Mouse (Mus musculus): ENCODE data around the gene Cluh. TPM values are rescaled to one million over a fixed set of nuclear protein-coding genes. Genes with fewer than 3 reads are reported as not detected.
A peak's percentile ranks its signal among the peaks of the same experiment; 100 is the strongest.

Cluh gene
- polyA plus RNA-seq, 1 experiment from 2014 or later: 27.9 TPM

DNA sequence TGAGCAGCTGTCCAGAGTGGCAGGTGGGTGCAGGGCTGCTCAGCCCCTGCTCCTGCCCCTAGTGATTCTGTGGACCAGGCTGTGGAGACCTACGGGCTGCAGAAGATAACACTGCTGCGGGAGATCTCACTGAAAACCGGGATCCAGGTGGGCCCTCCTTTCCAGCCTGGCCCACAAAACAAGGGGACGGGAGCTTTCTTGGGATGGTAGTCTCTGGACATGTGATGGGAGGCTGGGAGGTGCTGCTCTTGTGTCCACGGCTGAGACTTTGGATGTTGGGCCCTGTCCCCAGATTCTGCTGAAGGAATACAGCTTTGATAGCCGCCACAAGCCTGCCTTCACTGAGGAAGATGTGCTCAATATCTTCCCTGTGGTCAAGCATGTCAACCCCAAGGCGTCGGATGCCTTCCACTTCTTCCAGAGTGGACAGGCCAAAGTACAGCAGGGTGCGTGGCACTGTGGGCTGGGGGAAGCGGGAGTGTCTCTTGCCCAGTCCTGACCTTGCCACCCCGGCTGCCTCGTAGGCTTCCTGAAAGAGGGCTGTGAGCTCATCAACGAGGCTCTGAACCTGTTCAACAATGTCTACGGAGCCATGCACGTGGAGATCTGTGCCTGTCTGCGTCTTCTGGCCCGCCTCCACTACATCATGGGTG lies 16.5 kb downstream of the Cluh start:
- Histone ChIP-seq H3K4me1 (replicated peaks) (no peaks in the 10 kb centered on the region), H3K27me3 (no peaks in the 10 kb centered on the region), H3K4me2 (no peak overlapping the region), H3K9ac (no peak overlapping the region), H3K9me3 (replicated peaks) (no peaks in the 10 kb centered on the region), H3K36me3 (replicated peaks) (peaks cover 99% of the 10 kb centered on the region), H3K27ac (replicated peaks) (no peak overlapping the region), H3K4me3 (replicated peaks) (no peak overlapping the region)
- no peak for ATAC-seq (ENCODE audit: insufficient read depth)
- 80% methylated on average over 17 of the region's 17 CpGs for WGBS (ENCODE audit: insufficient replicate concordance)

DNA sequence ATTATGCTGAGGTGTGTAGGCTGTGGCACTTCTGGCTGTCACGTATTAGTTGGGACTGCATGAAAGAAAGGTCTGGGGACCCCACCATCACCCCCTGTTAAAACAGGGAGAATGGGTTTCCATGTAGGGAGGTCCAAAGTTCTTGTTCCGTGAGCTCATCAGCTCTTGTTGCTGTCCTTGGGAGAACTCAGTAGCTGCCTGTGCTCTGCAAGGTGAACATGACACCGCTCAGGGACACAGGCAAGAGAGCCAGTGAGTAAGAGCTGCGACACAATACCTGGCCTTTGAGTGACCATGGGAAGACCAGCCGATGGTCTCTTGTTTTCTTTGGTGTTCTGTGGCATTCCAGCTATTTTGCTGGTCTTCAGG lies 17.0 kb downstream of the Cluh start:
- peaks cover 94% of the 10 kb centered on the region for H3K36me3 ChIP-seq (replicated peaks)
- no peak overlapping the region for H3K27ac ChIP-seq (replicated peaks)
- no peaks in the 10 kb centered on the region for H3K27me3 ChIP-seq
- no peaks in the 10 kb centered on the region for H3K9me3 ChIP-seq (replicated peaks)
- no peak for ATAC-seq (ENCODE audit: insufficient read depth)
- no peak overlapping the region for H3K9ac ChIP-seq
- no peak overlapping the region for H3K4me3 ChIP-seq (replicated peaks)
- H3K4me1 ChIP-seq (replicated peaks): no peaks in the 10 kb centered on the region
- H3K4me2 ChIP-seq: no peak overlapping the region
- WGBS (ENCODE audit: insufficient replicate concordance): 82% methylated on average over 5 of the region's 5 CpGs

DNA sequence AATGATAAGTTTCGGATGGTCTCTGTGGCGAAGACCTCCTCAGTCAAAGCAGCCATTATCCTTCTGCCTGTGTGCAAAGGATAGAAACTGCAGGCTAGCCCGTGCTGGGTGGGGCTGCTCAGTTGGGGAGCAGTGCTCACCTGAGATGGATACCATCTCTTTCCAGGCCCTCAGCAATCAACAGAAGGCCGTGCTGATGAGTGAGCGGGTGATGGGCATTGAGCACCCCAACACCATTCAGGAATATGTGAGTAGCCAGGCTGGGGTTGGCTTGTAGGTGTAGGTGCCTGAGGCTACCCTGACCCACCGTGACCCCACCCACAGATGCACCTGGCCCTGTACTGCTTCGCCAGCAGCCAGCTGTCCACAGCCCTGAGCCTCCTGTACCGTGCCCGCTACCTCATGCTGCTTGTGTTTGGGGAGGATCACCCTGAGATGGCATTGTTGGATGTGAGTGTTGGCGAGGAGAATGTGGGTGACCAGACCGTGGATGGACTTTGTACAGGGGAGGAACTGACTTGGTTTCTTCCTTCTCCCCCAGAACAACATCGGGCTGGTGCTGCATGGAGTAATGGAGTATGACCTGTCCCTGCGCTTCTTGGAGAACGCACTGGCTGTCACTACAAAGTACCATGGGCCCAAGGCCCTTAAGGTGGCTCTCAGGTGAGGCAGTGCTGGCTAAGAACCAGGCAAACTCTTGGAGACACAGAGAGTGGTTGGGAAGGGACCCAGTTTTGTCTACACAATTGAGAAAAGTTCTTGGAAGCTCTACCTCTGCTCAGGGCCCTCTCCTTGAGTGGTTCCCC lies 17.7 kb downstream of the Cluh start:
- peaks cover 89% of the 10 kb centered on the region for H3K36me3 ChIP-seq (replicated peaks)
- H3K27ac ChIP-seq (replicated peaks): no peak overlapping the region
- ATAC-seq (ENCODE audit: insufficient read depth): no peak
- 78% methylated on average over 14 of the region's 14 CpGs for WGBS (ENCODE audit: insufficient replicate concordance)
- no peak overlapping the region for H3K4me2 ChIP-seq
- H3K27me3 ChIP-seq: no peaks in the 10 kb centered on the region
- no peak overlapping the region for H3K4me3 ChIP-seq (replicated peaks)
- no peak overlapping the region for H3K9ac ChIP-seq
- no peaks in the 10 kb centered on the region for H3K9me3 ChIP-seq (replicated peaks)
- H3K4me1 ChIP-seq (replicated peaks): no peaks in the 10 kb centered on the region

DNA sequence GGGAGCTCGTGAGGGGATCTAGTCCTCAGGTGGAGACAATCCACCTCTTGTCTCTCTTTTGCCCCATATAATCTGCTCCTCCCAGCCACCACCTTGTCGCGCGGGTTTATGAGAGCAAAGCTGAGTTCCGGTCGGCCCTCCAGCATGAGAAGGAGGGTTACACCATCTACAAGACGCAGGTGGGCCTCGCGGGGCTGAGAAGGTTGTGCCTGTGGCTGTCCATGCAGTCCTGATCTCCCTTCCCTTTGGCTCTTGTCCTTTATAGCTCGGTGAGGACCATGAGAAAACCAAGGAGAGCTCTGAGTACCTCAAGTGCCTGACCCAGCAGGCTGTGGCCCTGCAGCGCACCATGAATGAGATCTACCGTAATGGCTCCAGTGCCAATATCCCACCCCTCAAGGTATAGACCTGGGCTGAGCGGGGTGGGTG lies 18.3 kb downstream of the Cluh start:
- Histone ChIP-seq H3K27me3 (no peaks in the 10 kb centered on the region), H3K4me3 (replicated peaks) (no peak overlapping the region), H3K9me3 (replicated peaks) (no peaks in the 10 kb centered on the region), H3K4me2 (no peak overlapping the region), H3K9ac (no peak overlapping the region), H3K27ac (replicated peaks) (no peak overlapping the region), H3K36me3 (replicated peaks) (peaks cover 89% of the 10 kb centered on the region), H3K4me1 (replicated peaks) (no peaks in the 10 kb centered on the region)
- no peak for ATAC-seq (ENCODE audit: insufficient read depth)
- WGBS (ENCODE audit: insufficient replicate concordance): 90% methylated on average over 13 of the region's 13 CpGs

DNA sequence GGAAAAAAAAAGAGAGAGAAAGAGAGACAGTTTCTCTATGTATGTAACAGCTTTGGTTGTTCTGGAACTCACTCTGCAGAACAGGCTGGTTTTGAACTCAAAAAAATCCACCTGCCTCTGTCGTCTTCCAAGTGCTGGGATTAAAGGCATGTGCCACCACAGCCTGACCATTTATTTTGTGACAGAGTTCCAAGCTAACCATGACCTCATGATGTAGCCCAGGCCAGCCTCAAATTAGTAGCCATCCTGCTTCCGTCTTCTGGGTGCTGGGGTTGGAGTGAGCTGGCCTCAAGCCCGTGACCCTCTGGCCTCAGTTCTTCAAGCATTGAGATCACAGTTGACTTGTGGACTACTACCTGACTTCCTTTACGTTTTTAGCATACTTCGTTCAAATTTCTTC lies 19.2 kb downstream of the Cluh start:
- Histone ChIP-seq H3K4me1 (replicated peaks) (peaks cover 8% of the 10 kb centered on the region), H3K4me2 (no peak overlapping the region), H3K9me3 (replicated peaks) (no peaks in the 10 kb centered on the region), H3K36me3 (replicated peaks) (peaks cover 89% of the 10 kb centered on the region), H3K4me3 (replicated peaks) (no peak overlapping the region), H3K27me3 (no peaks in the 10 kb centered on the region), H3K27ac (replicated peaks) (no peak overlapping the region), H3K9ac (no peak overlapping the region)
- WGBS (ENCODE audit: insufficient replicate concordance): 80% methylated on average over 5 of the region's 5 CpGs
- no peak for ATAC-seq (ENCODE audit: insufficient read depth)

DNA sequence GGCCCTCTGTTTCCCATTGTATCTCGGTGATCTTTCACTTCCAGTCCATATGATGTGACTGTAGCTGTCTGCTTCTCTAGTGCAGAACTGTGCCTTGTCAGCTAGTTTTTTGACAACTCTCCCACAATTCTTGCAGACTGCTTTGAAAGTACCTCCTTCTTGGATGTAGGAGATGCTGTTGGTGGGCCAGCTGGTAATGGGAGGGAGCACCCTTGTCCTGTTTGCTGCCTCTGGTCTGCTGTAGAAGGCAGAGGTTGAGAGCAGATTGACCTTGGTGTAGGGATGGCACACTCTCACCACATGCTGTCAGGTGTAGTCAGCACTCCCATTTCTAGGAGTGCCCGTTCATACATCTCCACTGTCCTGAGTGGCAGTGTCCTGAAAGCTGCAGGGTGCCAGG lies 19.7 kb downstream of the Cluh start:
- ATAC-seq (ENCODE audit: insufficient read depth): no peak
- Histone ChIP-seq H3K27me3 (no peaks in the 10 kb centered on the region), H3K4me1 (replicated peaks) (peaks cover 12% of the 10 kb centered on the region), H3K9me3 (replicated peaks) (no peaks in the 10 kb centered on the region), H3K27ac (replicated peaks) (no peak overlapping the region), H3K9ac (no peak overlapping the region), H3K36me3 (replicated peaks) (peaks cover 88% of the 10 kb centered on the region), H3K4me2 (no peak overlapping the region), H3K4me3 (replicated peaks) (no peak overlapping the region)
- WGBS (ENCODE audit: insufficient replicate concordance): 73% methylated on average over 2 of the region's 2 CpGs

DNA sequence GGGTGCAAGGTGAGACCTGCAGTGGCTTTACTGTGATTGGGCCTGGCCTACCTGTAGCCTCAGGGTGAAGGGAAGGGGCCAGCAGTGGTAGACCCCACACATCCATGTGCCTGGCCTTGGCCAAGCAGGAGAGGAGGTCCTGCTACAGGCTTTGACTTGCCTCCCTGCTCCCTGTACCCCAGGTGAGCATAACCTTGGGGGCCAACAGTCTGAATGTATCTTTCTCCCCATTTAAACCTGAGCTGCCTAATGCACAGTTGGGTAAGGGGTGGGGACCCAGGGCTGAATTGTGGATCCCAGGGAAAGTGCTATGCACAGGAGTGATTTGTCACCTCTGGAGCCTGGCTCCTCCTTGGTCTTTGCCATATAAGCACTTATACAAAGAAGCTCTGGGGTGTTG lies 20.9 kb downstream of the Cluh start:
- H3K27me3 ChIP-seq: no peaks in the 10 kb centered on the region
- H3K4me1 ChIP-seq (replicated peaks): peaks cover 23% of the 10 kb centered on the region
- no peak for ATAC-seq (ENCODE audit: insufficient read depth)
- no peaks in the 10 kb centered on the region for H3K9me3 ChIP-seq (replicated peaks)
- H3K9ac ChIP-seq: no peak overlapping the region
- H3K4me3 ChIP-seq (replicated peaks): no peak overlapping the region
- H3K36me3 ChIP-seq (replicated peaks): peaks cover 88% of the 10 kb centered on the region
- H3K4me2 ChIP-seq: no peak overlapping the region
- no peak overlapping the region for H3K27ac ChIP-seq (replicated peaks)

DNA sequence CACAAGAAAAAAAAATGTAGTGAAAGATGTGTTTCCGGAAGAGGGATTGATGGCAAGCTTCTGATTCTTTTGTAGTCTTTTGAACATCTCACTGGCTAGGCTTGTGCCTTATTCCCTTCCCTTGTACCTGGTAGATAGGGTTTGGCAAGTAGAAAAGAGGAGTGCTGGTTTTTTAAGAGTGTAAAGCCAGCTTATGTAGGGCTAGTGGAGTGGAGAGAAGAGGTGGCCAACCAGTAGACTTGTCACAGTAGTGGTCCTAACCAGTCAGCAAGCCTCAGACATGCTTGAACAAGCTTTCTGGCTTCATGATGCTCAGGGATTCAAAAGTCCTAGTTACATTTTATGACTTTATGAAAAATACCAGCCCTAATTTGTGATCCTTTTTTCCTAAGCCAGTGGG lies 21.7 kb downstream of the Cluh start:
- Histone ChIP-seq H3K36me3 (replicated peaks) (peaks cover 85% of the 10 kb centered on the region), H3K9me3 (replicated peaks) (no peaks in the 10 kb centered on the region), H3K4me2 (no peak overlapping the region), H3K4me1 (replicated peaks) (peaks cover 24% of the 10 kb centered on the region), H3K9ac (no peak overlapping the region), H3K27ac (replicated peaks) (no peak overlapping the region), H3K4me3 (replicated peaks) (no peak overlapping the region), H3K27me3 (no peaks in the 10 kb centered on the region)
- WGBS (ENCODE audit: insufficient replicate concordance): 89% methylated on average over 1 of the region's 1 CpGs
- no peak for ATAC-seq (ENCODE audit: insufficient read depth)

DNA sequence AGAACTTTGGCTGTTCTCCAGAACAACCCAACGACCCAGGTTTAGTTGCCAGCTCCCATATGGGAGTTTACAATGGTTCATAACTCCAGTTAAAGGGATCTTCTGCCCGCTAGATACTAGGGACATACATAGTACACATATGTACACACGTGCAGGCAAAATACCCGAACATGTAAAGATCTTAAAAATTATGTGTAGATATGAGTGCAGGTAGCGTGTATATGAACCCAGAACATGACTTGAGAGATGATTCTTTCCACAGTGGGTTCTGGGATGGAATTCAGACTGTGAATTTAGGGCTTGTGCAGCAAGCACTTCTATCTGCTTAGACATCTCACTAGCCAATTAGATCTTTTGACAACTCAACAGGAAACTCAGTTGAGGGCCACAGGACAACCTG lies 22.5 kb downstream of the Cluh start:
- Histone ChIP-seq H3K4me1 (replicated peaks) (peaks cover 24% of the 10 kb centered on the region), H3K4me2 (no peak overlapping the region), H3K4me3 (replicated peaks) (no peak overlapping the region), H3K27me3 (no peaks in the 10 kb centered on the region), H3K9me3 (replicated peaks) (no peaks in the 10 kb centered on the region), H3K9ac (no peak overlapping the region), H3K27ac (replicated peaks) (no peak overlapping the region), H3K36me3 (replicated peaks) (peaks cover 84% of the 10 kb centered on the region)
- 82% methylated on average over 5 of the region's 5 CpGs for WGBS (ENCODE audit: insufficient replicate concordance)
- no peak for ATAC-seq (ENCODE audit: insufficient read depth)

DNA sequence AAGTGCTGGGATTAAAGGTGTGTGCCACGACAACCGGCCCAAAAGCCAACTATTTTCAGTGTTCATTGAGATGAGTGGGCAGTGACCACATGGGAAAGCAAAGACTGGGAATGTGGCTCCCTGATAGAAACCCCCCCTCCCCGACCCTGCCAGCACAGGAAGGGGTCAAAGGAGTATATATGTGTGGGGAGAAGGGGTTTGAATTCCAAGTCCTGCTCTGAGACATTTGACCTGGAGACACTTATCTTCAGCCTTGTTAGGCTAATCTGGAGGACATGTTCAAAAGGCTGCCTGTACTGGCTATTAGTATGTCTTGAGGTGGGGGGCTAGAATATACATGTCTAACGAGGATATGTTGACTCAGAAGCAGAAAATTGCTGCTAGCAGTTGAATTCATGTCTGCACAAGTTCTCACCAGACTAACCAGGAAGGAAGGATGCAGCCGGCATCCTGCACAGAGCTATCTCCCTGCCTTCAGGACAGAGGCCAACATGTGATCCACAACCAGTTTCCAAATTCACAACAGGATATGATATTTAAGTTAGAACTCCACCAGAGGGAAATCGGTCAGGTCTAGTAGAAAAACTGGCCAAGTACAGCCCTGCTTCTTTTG lies 23.7 kb downstream of the Cluh start:
- Histone ChIP-seq H3K4me2 (no peak overlapping the region), H3K9me3 (replicated peaks) (no peaks in the 10 kb centered on the region), H3K27me3 (no peaks in the 10 kb centered on the region), H3K4me1 (replicated peaks) (peaks cover 24% of the 10 kb centered on the region), H3K27ac (replicated peaks) (peak overlapping the region; percentile 73), H3K4me3 (replicated peaks) (no peak overlapping the region), H3K9ac (no peak overlapping the region), H3K36me3 (replicated peaks) (peaks cover 84% of the 10 kb centered on the region)
- WGBS (ENCODE audit: insufficient replicate concordance): 55% methylated on average over 6 of the region's 6 CpGs
- ATAC-seq (ENCODE audit: insufficient read depth): 0 out of 2 replicates have a peak, but pooled peaks have one; percentile 7

DNA sequence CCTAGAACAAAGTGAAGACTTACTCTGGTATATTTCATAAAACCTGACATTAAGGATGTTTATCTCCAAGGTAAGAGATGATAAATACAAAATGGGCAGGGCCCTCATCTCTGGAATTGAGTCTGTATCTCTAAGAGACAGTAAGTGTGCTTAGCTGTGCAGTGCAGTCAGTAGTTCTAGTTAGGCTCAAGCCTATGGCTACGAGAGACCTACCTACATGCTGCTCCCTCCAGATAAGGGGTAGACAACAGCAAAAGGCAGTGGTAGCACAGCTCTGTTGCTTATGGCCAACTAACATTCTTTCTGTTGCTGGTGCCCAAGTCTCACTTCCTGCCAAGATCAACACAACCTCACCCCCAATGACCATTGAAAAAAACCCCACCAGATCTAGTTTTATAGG lies 24.3 kb downstream of the Cluh start:
- Histone ChIP-seq H3K4me2 (no peak overlapping the region), H3K27ac (replicated peaks) (peak overlapping the region; percentile 73), H3K36me3 (replicated peaks) (peaks cover 84% of the 10 kb centered on the region), H3K27me3 (no peaks in the 10 kb centered on the region), H3K4me1 (replicated peaks) (peaks cover 24% of the 10 kb centered on the region), H3K9me3 (replicated peaks) (no peaks in the 10 kb centered on the region), H3K9ac (no peak overlapping the region), H3K4me3 (replicated peaks) (no peak overlapping the region)
- ATAC-seq (ENCODE audit: insufficient read depth): peak; percentile 90
- whole genome bisulfite sequencing (ENCODE audit: insufficient replicate concordance): 18% methylated on average over 1 of the region's 1 CpGs
